Mouse (Mus musculus): ENCODE measurements at regions not wholly inside any gene's neighbourhood (a gene's known extent, or its start where the extent isn't known, plus 50 kb on each side); places are given as distances from the start of the nearest gene placed in this dataset.

DNA sequence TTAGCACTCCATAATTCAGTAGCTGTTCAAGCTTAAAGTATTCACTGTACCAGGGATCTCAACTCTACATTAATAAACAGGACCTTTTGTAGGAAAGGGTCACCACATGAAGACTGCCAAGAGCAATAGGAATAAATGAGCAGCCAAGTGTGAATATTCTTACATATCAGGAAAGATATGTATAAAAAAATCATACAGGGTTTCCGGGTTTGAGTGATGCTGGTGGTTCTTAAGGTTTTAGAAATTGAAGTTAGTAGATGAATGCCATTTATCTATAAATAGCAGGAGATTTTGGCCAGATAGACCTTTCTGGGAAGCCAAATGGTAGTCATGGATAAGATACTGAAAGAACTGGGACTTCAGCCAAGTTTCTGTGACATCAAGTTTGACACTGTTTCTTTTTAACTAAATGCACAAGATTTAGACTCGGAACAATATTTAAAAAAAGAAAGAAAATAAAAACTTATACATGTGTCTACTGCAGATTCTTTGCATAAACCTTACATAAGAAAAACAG is 657.1 kb downstream of the Trim52 start:
- Histone ChIP-seq H3K27ac (ENCODE audit: insufficient read depth, low read depth, low read length) (no peak overlapping the region), H3K4me1 (ENCODE audit: control insufficient read depth, insufficient read depth, low read length) (no peaks in the 10 kb centered on the region), H3K36me3 (ENCODE audit: control insufficient read depth, insufficient read depth, low read length) (no peaks in the 10 kb centered on the region), H3K27me3 (replicated peaks; ENCODE audit: control insufficient read depth, insufficient read depth, low read length) (no peaks in the 10 kb centered on the region), H3K4me3 (ENCODE audit: insufficient read depth, low read depth, low read length) (no peak overlapping the region)
- 57% methylated on average over 2 of the region's 2 CpGs for WGBS
- no peak for TF ChIP-seq POLR2A (IDR thresholded peaks at IDR 0.05; ENCODE audit: low read depth, low read length)
- no peak for TF ChIP-seq CTCF (conservative IDR thresholded peaks at IDR 0.05; ENCODE audit: insufficient read depth, insufficient read length, low read depth, low read length)
- no peak for DNase-seq

DNA sequence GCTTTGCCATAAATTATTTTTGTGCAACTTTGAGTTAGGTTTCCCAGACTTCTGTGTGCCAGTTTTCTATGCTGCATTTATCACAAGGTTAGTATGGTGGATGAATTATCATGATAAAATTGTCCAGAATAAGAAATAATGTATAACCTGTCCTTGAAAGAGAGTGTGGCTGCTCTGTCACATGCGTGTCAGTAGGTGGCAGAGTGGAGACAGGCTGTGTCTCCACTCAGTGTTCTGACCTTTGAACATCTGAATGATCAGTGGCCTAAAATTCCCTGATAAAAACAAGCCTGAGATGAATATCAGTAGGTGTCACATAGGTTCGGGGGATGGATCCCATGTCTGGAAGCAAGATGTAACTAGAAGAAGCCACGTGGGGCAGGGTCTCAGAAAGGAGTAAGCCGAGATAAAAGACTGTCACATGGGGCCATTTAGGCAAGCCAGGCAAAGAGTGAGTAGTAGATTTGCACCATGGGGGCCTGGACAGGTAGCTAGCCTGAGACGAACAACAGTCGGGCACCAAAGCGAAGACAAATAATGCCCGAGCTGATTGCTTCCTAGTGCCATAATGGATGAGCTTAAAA is 660.0 kb downstream of the Trim52 start:
- Histone ChIP-seq H3K27ac (ENCODE audit: insufficient read depth, low read depth, low read length) (no peak overlapping the region), H3K4me1 (ENCODE audit: control insufficient read depth, insufficient read depth, low read length) (no peaks in the 10 kb centered on the region), H3K27me3 (replicated peaks; ENCODE audit: control insufficient read depth, insufficient read depth, low read length) (no peaks in the 10 kb centered on the region), H3K36me3 (ENCODE audit: control insufficient read depth, insufficient read depth, low read length) (no peaks in the 10 kb centered on the region), H3K4me3 (ENCODE audit: insufficient read depth, low read depth, low read length) (no peak overlapping the region)
- peak; percentile 59; the same call in 1 of the 2 replicates for TF ChIP-seq CTCF (conservative IDR thresholded peaks at IDR 0.05; ENCODE audit: insufficient read depth, insufficient read length, low read depth, low read length)
- no peak for TF ChIP-seq POLR2A (IDR thresholded peaks at IDR 0.05; ENCODE audit: low read depth, low read length)
- DNase-seq: peak; percentile 5
- WGBS: 79% methylated on average over 8 of the region's 8 CpGs
